Mouse (Mus musculus) thymus, adult 2 months (tissue): Measurements from ENCODE around the gene Patj.

Experiments used
- CTCF ChIP-seq: fragments of 200-500 bp; IDR thresholded peaks from 2 replicates; pipeline ENCODE4 v1.5.1; 2012; ENCODE audit warnings: mild to moderate bottlenecking, control low read depth, low read length, moderate library complexity, borderline replicate concordance; ENCODE audit not compliant: control insufficient read depth, poor library complexity, insufficient read depth; ENCODE audit errors: extremely low read depth
- POLR2A ChIP-seq: fragments of 200-500 bp; IDR thresholded peaks from 2 replicates; pipeline ENCODE4 v1.6.1; 2012; ENCODE audit warnings: mild to moderate bottlenecking, low read length, control low read depth, moderate library complexity; ENCODE audit not compliant: control insufficient read depth, poor library complexity, insufficient read depth; ENCODE audit errors: extremely low read depth

GRCm38 (mm10) chr4:98726590-98727237, 331.1 kb downstream of the Patj start, which contains the start of gene L1td1:
- TF ChIP-seq POLR2A: no peak
- no peak for TF ChIP-seq CTCF
